Mouse (Mus musculus) spleen, adult 12 weeks (tissue): ENCODE measurements around the gene Prrt4.

Experiments used
- DNase-seq: peaks from one replicate; pipeline ENCODE4 v3.0.0; 2022; ENCODE audit warnings: low spot score

Gene Prrt4

DNA sequence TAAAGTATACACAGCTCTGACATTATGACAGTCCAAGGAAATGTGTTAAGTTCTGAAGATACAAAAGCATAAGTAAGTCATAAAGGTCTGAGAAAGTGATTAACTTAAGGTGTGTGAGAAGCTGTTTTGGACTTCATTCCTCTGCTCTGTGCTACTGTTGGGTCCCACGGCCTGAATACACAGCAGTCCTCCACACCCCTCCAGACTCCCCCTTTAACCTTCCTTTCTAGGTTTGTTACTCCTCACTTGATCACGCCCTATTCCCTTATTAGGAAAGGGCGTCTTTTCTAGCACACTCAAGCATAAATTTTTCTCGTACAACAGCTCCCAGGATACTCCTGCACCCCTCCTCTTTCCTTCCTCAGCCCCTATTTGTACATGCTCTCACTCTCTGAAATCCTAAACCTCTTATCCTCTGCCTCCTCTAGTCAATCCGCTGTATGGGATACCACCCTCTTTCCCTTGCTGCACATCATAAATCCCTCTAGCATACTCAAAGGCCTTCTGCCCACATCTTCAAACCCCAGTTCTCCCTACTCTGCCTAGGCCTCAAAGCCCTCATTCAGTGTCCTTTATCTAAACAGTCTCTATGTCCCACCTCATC lies 31.9 kb downstream of the Prrt4 start:
- DNase-seq: no peak

DNA sequence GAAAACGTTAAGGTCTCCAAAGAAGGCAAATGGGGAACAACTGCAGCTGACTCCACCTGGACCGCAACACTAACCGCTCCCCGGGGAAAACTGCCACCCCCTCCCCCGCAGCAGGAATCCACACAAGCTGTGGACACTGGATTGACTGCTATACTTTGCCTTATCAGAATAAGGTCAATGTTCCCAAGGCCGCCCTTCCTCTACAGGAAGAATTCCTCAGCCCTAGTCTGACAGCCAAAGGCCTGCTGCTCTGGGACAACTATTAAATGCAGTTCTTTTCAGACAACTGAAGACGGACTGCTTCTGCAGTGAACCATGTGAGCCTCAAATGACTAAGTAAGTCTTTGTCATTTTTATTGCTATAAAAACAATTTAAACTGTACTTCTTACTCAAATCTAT lies 32.7 kb downstream of the Prrt4 start:
- DNase-seq: no peak

GRCm38 (mm10) chr6:29145456-29146307 lies 33.7 kb downstream of the Prrt4 start:
- no peak for DNase-seq

DNA sequence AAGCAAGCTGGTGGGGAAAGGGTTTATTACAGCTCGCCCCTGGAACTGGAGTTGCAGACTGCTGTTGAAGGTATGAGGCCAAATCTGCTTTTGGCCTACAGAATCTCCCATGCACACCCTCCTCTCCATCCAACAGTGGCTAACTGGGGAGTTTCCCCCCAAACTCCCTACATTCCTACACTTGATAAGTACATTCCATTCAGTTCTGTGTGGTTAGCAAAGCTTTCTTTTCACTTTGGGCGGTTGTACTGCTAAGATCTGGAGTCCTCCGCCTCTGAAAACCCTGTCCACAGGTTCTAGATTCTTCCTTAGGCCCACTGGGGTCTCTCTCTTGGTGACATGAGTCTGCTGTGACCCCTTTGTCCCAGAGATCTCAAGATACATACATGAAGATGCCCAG lies 34.4 kb downstream of the Prrt4 start:
- DNase-seq: no peak

- DNase-seq: no peak
Measured at GRCm38 (mm10) chr6:29143608-29144007, 35.8 kb downstream of the Prrt4 start.

DNA sequence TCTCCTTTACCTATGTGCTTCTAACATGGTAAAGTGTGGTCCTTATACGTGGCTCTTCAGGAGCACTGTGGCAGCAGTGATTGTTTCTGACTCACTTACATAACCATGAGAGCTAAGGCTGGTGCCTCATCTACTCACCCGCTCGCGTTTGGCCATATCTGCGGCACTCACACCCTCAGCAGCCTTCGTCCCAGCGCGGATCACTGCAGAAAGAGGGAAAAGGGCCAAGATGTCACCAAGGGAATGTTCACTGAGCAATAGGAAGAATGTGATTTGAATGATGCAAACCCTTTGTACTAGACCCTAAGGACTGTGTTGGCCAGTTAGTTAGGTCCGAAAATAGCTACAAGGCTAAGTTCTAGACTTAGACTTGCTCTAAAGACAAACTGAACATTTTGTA lies 41.9 kb downstream of the Prrt4 start:
- no peak for DNase-seq

- DNase-seq: no peak
Measured at GRCm38 (mm10) chr6:29133100-29133499, 46.3 kb downstream of the Prrt4 start.

DNA sequence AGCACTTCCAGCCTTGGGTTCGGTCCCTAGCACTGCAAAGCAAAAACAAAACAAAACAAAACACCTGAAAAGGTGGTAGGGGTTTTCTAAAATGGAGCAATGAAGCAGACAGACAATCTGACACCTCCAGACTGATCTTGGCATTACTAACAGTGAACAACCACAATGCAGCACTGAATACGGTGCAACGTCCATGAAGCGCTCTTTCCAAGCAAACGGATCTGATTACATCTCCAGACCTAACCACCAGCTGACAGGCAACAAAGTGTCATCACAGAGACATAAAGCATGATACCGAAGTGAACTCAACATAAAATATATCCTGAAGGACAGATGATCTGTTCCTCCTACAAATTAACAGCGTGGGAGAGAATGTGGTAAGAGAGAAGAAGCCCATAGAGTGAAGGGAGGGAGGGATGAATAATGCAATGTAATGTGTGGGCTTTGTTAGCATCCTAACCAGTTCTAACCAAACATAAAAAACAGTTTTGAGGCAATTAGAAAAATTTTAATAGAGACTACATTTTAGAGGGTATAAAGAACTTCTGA lies 52.4 kb downstream of the Prrt4 start:
- DNase-seq: no peak

DNA sequence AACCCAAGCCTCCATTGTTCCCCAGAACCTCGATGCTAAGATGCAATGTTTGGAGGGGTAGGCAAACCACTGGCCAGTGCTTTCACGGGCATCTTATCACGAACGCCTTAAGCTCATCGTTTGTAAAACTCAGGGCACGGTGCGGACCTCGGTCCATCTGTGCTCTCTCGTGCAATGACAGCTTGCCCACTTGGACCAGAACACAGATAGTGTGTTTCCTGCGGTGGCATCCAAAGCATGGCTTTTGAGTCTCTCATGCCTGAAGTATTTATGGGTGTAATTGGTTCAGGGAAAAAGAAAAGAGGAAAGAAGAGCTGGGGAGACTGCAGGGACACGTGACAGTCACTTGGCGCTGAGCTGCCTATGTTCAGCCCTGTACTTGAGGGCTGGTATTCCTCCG lies 59.4 kb downstream of the Prrt4 start:
- DNase-seq: no peak
